ENCODE assay signal across 18 mouse cellular contexts in the genomic region with DNA sequence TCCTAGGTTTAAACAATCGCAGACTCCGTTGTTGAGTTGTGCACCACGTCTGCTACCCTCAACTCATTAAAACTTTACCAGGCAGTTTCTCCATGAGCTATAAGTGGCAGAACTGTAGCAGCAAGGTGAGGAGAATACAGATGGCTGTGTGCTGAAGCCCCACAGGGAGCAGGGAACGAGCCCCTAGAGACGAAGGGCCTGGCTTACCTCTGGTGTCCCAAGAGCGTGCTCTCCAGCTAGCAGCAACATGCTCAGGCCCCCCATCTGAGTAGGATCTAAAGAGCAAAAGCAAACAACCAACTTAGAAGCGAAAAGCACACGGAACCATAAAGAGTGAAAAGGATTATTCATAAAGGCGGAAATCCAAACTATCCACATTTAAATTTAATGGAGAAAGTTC.
"Had no signal": no experiment of that assay in that cellular context is flagged by ENCODE, and none has a peak within 500 bp of the region (broad histone marks: within the 10 kb centered on the region; RNA-seq: fewer than 3 reads in every experiment).

No protein-coding gene starts in this region.

- H3K9me3 ChIP-seq: midbrain, embryonic 10.5 days; midbrain, embryonic 12.5 days; neural tube, embryonic 13.5 days; neural tube, embryonic 15.5 days had no signal

- H3K36me3 ChIP-seq: neural tube, embryonic 13.5 days; neural tube, embryonic 15.5 days had no signal

- H3K27ac ChIP-seq: liver, embryonic 14.5 days; midbrain, embryonic 10.5 days; midbrain, embryonic 12.5 days; neural tube, embryonic 13.5 days; neural tube, embryonic 15.5 days had no signal

- H3K4me2 ChIP-seq: lung, embryonic 14.5 days; midbrain, embryonic 12.5 days; neural tube, embryonic 13.5 days; neural tube, embryonic 15.5 days had no signal

- H3K27me3 ChIP-seq: midbrain, embryonic 12.5 days; neural tube, embryonic 13.5 days; neural tube, embryonic 15.5 days had no signal

- DNase-seq: lung, postnatal 14 days; midbrain, embryonic 14.5 days; retina, postnatal 1 day; right cerebral cortex, adult 18-20 months; right cerebral cortex, postnatal 25 days; right cerebral cortex, postnatal 4 days; spleen, adult 18-20 months; thymus, adult 18-20 months; thymus, postnatal 14 days; thymus, postnatal 36 days had no signal

- ATAC-seq: midbrain, embryonic 16.5 days had no signal

- H3K4me1 ChIP-seq: midbrain, embryonic 10.5 days; midbrain, embryonic 12.5 days; neural tube, embryonic 13.5 days; neural tube, embryonic 15.5 days had no signal

- H3K4me3 ChIP-seq: midbrain, embryonic 10.5 days; midbrain, embryonic 12.5 days; myocyte; neural tube, embryonic 13.5 days; neural tube, embryonic 15.5 days had no signal

- H3K9ac ChIP-seq: liver, embryonic 14.5 days; lung, embryonic 14.5 days; midbrain, embryonic 12.5 days; neural tube, embryonic 13.5 days; neural tube, embryonic 15.5 days had no signal
